Comparison of ENCODE assay signal across 10 mouse cellular contexts in the genomic region with DNA sequence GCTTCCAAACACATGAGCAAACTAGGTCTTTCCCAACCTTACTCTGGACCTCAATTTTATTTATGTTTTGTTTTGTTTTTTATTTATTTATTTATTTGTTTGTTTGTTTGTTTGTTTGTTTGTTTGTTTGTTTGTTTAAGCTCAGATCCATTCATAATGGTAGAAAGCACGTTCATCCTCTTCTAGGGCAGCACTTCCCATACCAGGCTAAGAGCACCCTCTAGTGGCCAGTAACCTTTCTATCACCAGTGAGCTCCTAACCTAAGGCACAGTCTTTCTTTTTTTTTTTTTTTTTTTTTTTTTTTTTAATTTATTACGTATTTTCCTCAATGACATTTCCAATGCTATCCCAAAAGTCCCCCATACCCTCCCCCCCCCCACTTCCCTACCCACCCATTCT. TPM values are rescaled to one million over a fixed set of nuclear protein-coding genes. Genes with fewer than 3 reads are reported as not detected.
A peak's percentile ranks its signal among the peaks of the same experiment; 100 is the strongest.
DNase-seq lines count a peak whose midpoint lies in the region; ATAC-seq and TF ChIP-seq lines count a peak whose summit lies in the region.
"Not testable (repeated sequence)": the region's sequence is repeated elsewhere in the genome, so short reads cannot be mapped to it uniquely, and the experiment has no call there.
"Had no signal": no experiment of that assay in that cellular context is flagged by ENCODE, and none has a peak within 500 bp of the region (broad histone marks: within the 10 kb centered on the region; RNA-seq: fewer than 3 reads in every experiment).

No protein-coding gene starts in this region.

- not testable (repeated sequence) for H3K4me1 ChIP-seq in heart, postnatal 0 days (ENCODE audit: control insufficient read depth, insufficient read depth); liver, embryonic 13.5 days (replicated peaks); testis, adult 2 months (ENCODE audit: control insufficient read depth, insufficient read depth, low read length)

- DNase-seq in adrenal gland, postnatal 36 days = peak; percentile 46 to 70
- peak; percentile 41 for DNase-seq in embryo, embryonic 11.5 days (ENCODE audit: low read depth, low spot score)
- DNase-seq in heart, postnatal 0 days (ENCODE audit: low spot score) = peak; percentile 72
- DNase-seq in kidney, postnatal 10 days = peak; percentile 74
- DNase-seq in liver, embryonic 13.5 days = peak; percentile 19
- peak; percentile 79 for DNase-seq in naive thymus-derived CD4-positive, alpha-beta T cell, adult 2 months (ENCODE audit: low read depth)

- not testable (repeated sequence) for TF ChIP-seq EP300 in heart, postnatal 0 days (IDR thresholded peaks at IDR 0.05; ENCODE audit: low read depth)

- peaks cover 33% of the 10 kb centered on the region for H3K36me3 ChIP-seq in C2C12 (ENCODE audit: control insufficient read depth, insufficient read depth)
- not testable (repeated sequence) for H3K36me3 ChIP-seq in heart, postnatal 0 days (replicated peaks; ENCODE audit: control insufficient read depth, insufficient read depth, low read length); liver, embryonic 13.5 days; testis, adult 2 months (ENCODE audit: control insufficient read depth, insufficient read depth, low read length)

- H3K9me3 ChIP-seq in heart, postnatal 0 days (replicated peaks; ENCODE audit: control insufficient read depth, low read length); liver, embryonic 13.5 days (replicated peaks): not testable (repeated sequence)

- H3K4me3 ChIP-seq in C2C12 (ENCODE audit: insufficient read depth, poor library complexity, severe bottlenecking); heart, postnatal 0 days (ENCODE audit: low read depth, low read length); liver, embryonic 13.5 days (replicated peaks); testis, adult 2 months (ENCODE audit: control insufficient read depth, low read depth, low read length): not testable (repeated sequence)

- H3K27me3 ChIP-seq in C2C12 (ENCODE audit: control insufficient read depth, insufficient read depth, insufficient read length); heart, postnatal 0 days (ENCODE audit: control insufficient read depth, insufficient read depth, low read length); liver, embryonic 13.5 days; testis, adult 2 months (ENCODE audit: control insufficient read depth, insufficient read depth, low read length): not testable (repeated sequence)

- H3K79me2 ChIP-seq in C2C12 (ENCODE audit: control insufficient read depth, insufficient read depth) = not testable (repeated sequence)

- WGBS in heart, postnatal 0 days = 10% methylated on average over 1 of the region's 2 CpGs
- 11% methylated on average over 1 of the region's 2 CpGs for WGBS in liver, embryonic 13.5 days (ENCODE audit: insufficient replicate concordance)

- H3ac ChIP-seq in C2C12 (ENCODE audit: control insufficient read depth, insufficient read length, low read depth) = not testable (repeated sequence)

- not testable (repeated sequence) for H3K79me3 ChIP-seq in C2C12 (ENCODE audit: low read depth)

- TF ChIP-seq CTCF in C2C12 (IDR thresholded peaks at IDR 0.05; ENCODE audit: control insufficient read depth, insufficient read depth, insufficient read length) = peak; percentile 24
- TF ChIP-seq CTCF in heart, postnatal 0 days (IDR thresholded peaks at IDR 0.05; ENCODE audit: low read depth) = peak; percentile 69
- peak; percentile 12; the same call in 1 of the 2 replicates for TF ChIP-seq CTCF in testis, adult 2 months (IDR thresholded peaks at IDR 0.05; ENCODE audit: control insufficient read depth, insufficient read depth, insufficient replicate concordance, low read depth, low read length)

- not testable (repeated sequence) for TF ChIP-seq POLR2A in testis, adult 2 months (IDR thresholded peaks at IDR 0.05; ENCODE audit: control insufficient read depth, low read depth, low read length)

- H3K27ac ChIP-seq in heart, postnatal 0 days (ENCODE audit: low read depth); liver, embryonic 13.5 days; testis, adult 2 months (ENCODE audit: control insufficient read depth, insufficient read depth, low read depth, low read length): not testable (repeated sequence)

- H3K4me2 ChIP-seq in heart, postnatal 0 days (ENCODE audit: low read depth, low read length); liver, embryonic 13.5 days: not testable (repeated sequence)

- not testable (repeated sequence) for H3K9ac ChIP-seq in heart, postnatal 0 days (replicated peaks; ENCODE audit: low read depth, low read length); liver, embryonic 13.5 days

- peak; percentile 58; the same call in 1 of the 2 replicates for ATAC-seq in heart, postnatal 0 days (ENCODE audit: insufficient read depth, low read depth)
- not testable (repeated sequence) for ATAC-seq in liver, embryonic 13.5 days (ENCODE audit: low read depth)

RNA-seq across cellular contexts. Expression of gene Atp2b3, which starts 9.3 kb away (rescaled TPM):
- polyA plus RNA-seq in C2C12 (2012; fragmentation: generic; extraction: Trizol) = not detected
- 10 to 100 TPM; 34.9 to 52.5 TPM for total RNA-seq in adrenal gland, postnatal 36 days (2021)
- total RNA-seq in heart, postnatal 0 days (2014; rRNA removed; ENCODE audit: low replicate concordance) = 0.53 and 1.1 TPM in 2 replicates
- polyA plus RNA-seq in heart, postnatal 0 days (2015; fragmentation: Nextera tagmentation; extraction: Ambion mirVana) = 0.14 and 0.20 TPM in 2 replicates
- 0.03 TPM in 2 replicates for polyA plus RNA-seq in liver, embryonic 13.5 days (2015; fragmentation: Nextera tagmentation; extraction: Ambion mirVana)
- polyA plus RNA-seq in testis, adult 2 months (2012; rRNA removed) = 1.7 and 3.1 TPM in 2 replicates

RNA-seq across cellular contexts. Expression of gene Bgn, which starts 10.2 kb away (rescaled TPM):
- 731 TPM for polyA plus RNA-seq in C2C12 (2012; fragmentation: generic; extraction: Trizol)
- 100 to 1,000 TPM; 251 to 260 TPM for total RNA-seq in adrenal gland, postnatal 36 days (2021)
- total RNA-seq in heart, postnatal 0 days (2014; rRNA removed; ENCODE audit: low replicate concordance) = 198 and 304 TPM in 2 replicates
- 61.6 and 64.1 TPM in 2 replicates for polyA plus RNA-seq in heart, postnatal 0 days (2015; fragmentation: Nextera tagmentation; extraction: Ambion mirVana)
- 7.1 and 10.6 TPM in 2 replicates for polyA plus RNA-seq in liver, embryonic 13.5 days (2015; fragmentation: Nextera tagmentation; extraction: Ambion mirVana)
- polyA plus RNA-seq in testis, adult 2 months (2012; rRNA removed) = 32.9 and 54.4 TPM in 2 replicates

RNA-seq across cellular contexts. Expression of gene Haus7, which starts 34.7 kb away (rescaled TPM):
- 42.6 TPM for polyA plus RNA-seq in C2C12 (2012; fragmentation: generic; extraction: Trizol)
- total RNA-seq in adrenal gland, postnatal 36 days (2021) = 10 to 100 TPM; 30.0 to 31.5 TPM
- 15.6 and 23.2 TPM in 2 replicates for total RNA-seq in heart, postnatal 0 days (2014; rRNA removed; ENCODE audit: low replicate concordance)
- polyA plus RNA-seq in heart, postnatal 0 days (2015; fragmentation: Nextera tagmentation; extraction: Ambion mirVana) = 33.3 and 34.7 TPM in 2 replicates
- polyA plus RNA-seq in liver, embryonic 13.5 days (2015; fragmentation: Nextera tagmentation; extraction: Ambion mirVana) = 50.6 and 51.9 TPM in 2 replicates
- polyA plus RNA-seq in testis, adult 2 months (2012; rRNA removed) = 26.9 and 34.0 TPM in 2 replicates

RNA-seq across cellular contexts. Expression of gene Trex2, which starts 58.4 kb away (rescaled TPM):
- not detected for polyA plus RNA-seq in C2C12 (2012; fragmentation: generic; extraction: Trizol)
- not detected for total RNA-seq in adrenal gland, postnatal 36 days (2021)
- total RNA-seq in heart, postnatal 0 days (2014; rRNA removed; ENCODE audit: low replicate concordance) = not detected in 2 replicates
- polyA plus RNA-seq in heart, postnatal 0 days (2015; fragmentation: Nextera tagmentation; extraction: Ambion mirVana) = not detected in 2 replicates
- polyA plus RNA-seq in liver, embryonic 13.5 days (2015; fragmentation: Nextera tagmentation; extraction: Ambion mirVana) = not detected in 2 replicates
- not detected in 2 replicates for polyA plus RNA-seq in testis, adult 2 months (2012; rRNA removed)
- total RNA-seq: layer of hippocampus, postnatal 14 days had no signal
- polyA plus RNA-seq: neural tube, embryonic 12.5 days had no signal

Comparison
In these comparisons a context has a peak if more than half of its experiments do, and no peak if none do; other contexts are left out.
1. CTCF ChIP-seq: peak in every context shown above with its lines; median percentile 69 in heart, postnatal 0 days; 24 in C2C12; 12 in testis, adult 2 months.
2. DNase-seq: peak in every context shown above with its lines; median percentile 79 in naive thymus-derived CD4-positive, alpha-beta T cell, adult 2 months; 74 in kidney, postnatal 10 days; 72 in heart, postnatal 0 days; 58 in adrenal gland, postnatal 36 days; 41 in embryo, embryonic 11.5 days; 19 in liver, embryonic 13.5 days.
3. RNA of gene Bgn, which starts 10.2 kb away (polyA plus RNA-seq): 731 TPM in C2C12 (single experiment); 61.6 to 64.1 TPM in heart, postnatal 0 days, 32.9 to 54.4 TPM in testis, adult 2 months and 7.1 to 10.6 TPM in liver, embryonic 13.5 days; every median in the first group is over 10 times any median in the second.